Mouse (Mus musculus) cerebellum, adult 2 months (tissue): ENCODE data around the gene Plcb1.

Source experiments
- CTCF ChIP-seq: fragments of 200-500 bp; IDR thresholded peaks from 2 replicates; pipeline ENCODE4 v1.5.1; 2011; ENCODE audit warnings: low read depth, mild to moderate bottlenecking, control low read depth, low read length, moderate library complexity, borderline replicate concordance; ENCODE audit not compliant: insufficient read depth
- POLR2A ChIP-seq: fragments of 200-500 bp; IDR thresholded peaks from 2 replicates; pipeline ENCODE4 v1.6.1; 2011; ENCODE audit warnings: low read length, control low read depth, borderline replicate concordance; ENCODE audit not compliant: insufficient read depth

DNA sequence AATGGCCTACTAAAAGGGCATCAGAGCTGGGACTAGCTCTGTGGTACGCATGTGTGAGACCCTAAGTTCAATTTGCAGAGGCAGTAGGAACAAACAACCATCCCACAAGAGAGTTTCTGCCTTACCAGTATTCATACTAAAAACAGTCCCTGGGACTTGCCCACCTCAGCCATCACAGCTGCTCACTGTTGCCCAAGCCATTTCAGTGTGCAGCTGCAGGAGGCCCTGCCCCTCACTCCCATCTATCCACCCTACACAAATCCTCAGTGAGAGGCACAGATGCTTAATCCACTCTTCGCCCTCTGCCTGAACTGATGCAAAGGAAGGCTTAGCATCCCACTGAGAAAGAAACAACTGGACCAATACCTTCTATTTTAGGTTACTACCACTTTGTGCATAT is 703.3 kb downstream of the Plcb1 start:
- no peak for TF ChIP-seq POLR2A
- TF ChIP-seq CTCF = no peak
